Mouse (Mus musculus) right cerebral cortex, postnatal 14 days (tissue): ENCODE results near the gene Wnk1.
A peak's percentile ranks its signal among the peaks of the same experiment; 100 is the strongest.
"Not testable (repeated sequence)": the region's sequence is repeated elsewhere in the genome, so short reads cannot be mapped to it uniquely, and the experiment has no call there.

Source experiments
- DNase-seq: peaks from one replicate; pipeline ENCODE4 v3.0.0; 2022

Wnk1 gene

DNA sequence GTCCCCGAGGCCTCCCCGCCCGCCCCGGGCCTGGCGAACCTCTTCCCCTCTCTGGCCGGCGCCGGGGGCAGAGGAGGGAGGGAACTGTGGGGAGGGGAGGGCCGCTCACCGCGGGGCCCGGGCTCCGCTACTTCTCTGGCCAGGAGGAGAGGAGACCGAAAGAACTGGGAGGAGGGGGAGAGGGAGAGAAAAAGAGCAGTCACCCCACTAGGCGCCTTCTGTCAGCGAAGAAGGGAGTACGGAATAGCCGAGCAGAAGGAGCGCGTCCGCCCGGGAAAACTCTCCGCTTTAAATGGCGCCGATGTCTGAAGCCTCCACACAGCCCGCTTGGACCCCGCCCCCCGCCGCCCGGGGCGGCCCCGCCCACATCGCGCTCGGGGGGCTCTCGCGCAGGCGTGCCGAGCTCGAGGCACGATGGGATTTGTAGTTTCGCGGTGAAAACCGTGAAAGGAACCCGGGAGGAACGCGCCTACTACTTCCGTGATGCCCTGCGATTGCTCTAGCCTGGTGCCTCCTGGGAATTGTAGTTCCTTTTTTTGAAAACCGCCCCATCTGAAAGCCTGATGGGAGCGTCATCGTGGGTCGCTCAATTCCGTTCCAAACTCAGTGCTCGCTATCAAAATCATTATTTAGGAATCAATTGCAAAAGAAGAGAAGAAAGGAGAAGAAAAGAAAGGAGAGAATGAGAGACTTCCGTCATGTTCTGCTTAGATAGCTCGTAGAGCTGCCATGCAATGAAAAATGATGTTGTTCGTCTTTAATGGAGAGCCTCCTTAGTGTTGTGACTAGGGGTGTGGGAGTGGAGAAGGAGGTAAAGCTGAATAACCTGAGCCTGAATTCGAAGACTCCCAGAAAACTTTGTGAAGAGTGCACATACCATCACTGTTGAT is at the start of gene Wnk1:
Wnk1 (minus strand) TSS at position 307 of the 890 bp plus-strand sequence.
- peak; percentile 96 for DNase-seq

- DNase-seq = not testable (repeated sequence)
These were observed 48.6 kb upstream of the Wnk1 start for GRCm38 (mm10) chr6:120087041-120087440.

DNA sequence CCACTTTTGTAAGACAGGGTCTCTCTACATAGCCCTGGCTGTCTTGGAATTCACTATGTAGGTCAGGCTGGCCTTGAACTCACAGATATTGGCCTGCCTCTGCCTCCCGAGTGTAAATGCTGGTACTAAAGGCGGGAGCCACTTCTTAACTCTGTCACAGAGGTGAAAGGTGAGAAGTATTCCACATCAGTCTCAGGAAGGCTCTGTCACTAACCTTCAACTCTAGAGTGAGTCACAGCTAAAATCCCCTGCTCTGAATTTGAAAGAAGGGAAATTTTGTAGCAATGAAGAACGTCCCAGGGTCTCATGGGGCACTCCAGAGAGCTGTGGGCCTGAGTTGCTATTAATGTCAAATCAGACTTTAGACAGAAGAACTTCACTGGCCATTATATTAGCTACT is 47.4 kb upstream of the Wnk1 start:
- DNase-seq = no peak

GRCm38 (mm10) chr6:120084983-120085382 is 46.5 kb upstream of the Wnk1 start:
- no peak for DNase-seq

DNA sequence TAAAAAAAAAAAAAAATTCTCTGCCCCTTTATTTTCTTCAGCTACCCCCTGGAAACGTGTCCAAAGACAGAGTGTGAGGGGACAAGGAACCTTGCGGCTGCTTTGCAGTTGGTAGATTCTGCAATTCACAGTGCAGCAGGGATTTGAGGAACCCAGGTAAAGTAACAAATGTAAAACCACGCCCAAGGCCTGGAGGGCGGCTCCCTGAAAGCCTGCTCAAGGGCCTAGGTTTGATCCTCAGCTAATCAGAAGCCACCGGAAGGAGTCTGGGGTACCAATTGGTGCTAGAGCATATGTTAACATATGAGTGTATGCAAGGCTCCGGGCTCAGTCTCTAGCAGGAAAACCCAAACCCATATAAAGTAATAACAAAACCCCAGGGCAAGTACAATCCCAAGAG is 45.0 kb upstream of the Wnk1 start:
- no peak for DNase-seq

DNA sequence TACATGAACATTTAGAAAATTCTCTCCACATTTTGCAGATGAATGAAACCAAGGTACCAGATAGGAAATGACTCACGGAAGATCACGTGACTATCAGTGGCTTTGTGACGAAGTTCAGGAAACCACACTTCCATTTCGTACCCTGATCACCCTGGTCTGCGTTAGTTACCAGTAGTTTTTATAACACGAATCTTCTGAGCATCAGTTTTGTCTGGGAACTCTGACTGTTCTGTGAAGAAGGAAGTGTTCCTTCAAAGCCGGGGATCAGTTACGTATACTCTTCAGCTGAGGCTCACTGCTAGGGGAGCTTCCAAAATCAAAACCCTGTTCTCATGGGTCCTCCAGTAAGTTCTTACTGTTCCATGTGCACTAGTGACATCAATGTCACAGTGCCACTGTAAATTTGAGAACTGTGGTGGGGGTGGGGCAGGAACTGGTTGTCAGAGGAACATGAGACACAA is 44.5 kb upstream of the Wnk1 start:
- DNase-seq = no peak

GRCm38 (mm10) chr6:120082251-120082950 is 43.9 kb upstream of the Wnk1 start:
- DNase-seq = no peak

- no peak for DNase-seq
These were observed 43.0 kb upstream of the Wnk1 start for GRCm38 (mm10) chr6:120081516-120081915.

DNA sequence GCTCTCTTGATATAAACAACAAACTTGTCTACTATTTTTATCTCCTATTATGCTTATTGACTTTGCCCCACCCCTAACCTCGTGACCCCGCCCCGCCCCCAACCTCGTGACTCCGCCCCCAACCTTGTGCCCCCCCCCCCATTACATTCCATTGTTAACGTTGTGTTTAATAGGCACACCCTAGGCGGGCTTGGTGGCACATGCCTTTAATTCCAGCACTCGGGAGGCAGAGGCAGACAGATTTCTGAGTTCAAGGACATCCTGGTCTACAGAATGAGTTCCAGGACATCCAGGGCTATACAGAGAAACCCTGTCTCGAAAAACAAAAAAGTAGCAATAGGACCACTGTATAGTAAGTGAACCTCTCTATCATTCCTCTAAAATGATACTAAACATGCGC is 41.1 kb upstream of the Wnk1 start:
- no peak for DNase-seq

DNA sequence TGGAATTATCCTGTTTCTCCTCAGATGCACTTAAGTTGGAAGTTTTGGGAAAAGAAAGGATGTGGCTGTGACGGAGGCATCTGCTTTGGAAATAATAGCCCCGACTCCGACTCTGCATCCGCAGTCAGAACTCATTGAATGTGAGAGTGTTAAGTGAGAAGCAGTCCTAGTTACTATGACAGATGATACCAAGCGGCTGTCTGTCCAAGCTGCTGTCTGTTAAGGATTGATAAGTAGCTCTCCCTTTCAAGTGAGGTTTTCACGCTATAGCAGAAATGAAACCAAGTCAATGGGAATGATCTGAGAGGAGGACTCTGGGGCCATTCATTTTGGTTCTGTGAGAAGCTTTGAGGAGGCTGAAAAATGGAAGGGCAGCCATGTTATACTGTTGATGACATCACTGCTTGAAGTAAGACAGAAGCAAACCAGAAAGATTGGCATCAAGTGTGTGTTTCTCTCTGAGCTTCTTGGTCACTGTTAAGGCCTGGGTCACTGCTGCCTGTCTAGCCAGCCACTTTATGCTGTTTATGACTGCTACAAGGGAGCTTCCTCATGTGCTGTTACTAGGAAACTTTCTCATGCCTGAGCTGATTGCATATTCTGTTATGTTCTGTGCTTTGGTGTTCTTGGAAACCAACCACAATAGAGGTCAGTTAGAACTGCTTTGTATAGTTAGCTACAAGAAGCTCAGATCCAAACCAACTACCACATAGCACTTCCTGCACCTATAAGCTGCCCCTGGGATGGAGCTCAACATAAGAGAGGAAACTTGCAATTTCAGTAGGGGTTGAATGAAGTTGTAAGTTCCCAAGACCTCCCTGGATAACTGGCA is 38.4 kb upstream of the Wnk1 start:
- no peak for DNase-seq

DNA sequence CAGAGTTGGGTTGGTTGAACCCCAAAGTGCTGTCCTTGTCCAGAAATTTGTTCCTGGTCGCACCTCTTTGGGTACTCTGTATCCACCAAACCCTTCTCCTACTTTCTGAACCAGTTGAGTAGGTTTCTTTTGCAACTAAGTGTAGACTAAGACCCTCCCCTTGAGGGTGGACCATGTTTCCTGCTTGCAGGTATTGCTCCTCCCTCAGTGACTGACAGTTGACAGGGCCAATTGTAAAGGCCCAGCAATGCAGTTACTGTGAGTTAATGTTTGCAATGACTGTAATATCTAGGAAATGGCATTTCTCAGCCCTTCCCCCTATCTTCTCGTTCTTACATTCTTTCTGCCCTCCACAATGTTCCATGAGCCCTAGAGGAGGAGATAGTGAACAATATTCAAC is 34.2 kb upstream of the Wnk1 start:
- no peak for DNase-seq

DNA sequence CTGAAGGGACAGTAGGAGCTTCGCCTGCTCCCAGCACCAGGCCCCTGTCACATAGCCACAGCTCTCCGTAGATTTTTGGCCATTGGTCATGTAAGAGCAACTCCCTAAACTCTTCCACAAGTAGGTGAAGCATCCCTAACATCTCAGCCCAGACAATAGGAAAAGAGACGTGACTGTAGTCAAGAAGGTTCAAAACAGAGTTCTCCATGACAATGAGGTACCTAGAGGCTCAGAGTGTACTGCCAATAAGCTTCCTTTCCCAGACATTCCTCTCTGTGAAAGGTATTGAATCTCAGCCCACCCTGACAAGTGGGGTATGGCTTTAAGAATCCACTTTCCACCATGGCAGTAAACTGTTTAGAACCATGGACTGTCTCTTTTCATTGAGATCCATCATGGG is 31.1 kb upstream of the Wnk1 start:
- no peak for DNase-seq

DNA sequence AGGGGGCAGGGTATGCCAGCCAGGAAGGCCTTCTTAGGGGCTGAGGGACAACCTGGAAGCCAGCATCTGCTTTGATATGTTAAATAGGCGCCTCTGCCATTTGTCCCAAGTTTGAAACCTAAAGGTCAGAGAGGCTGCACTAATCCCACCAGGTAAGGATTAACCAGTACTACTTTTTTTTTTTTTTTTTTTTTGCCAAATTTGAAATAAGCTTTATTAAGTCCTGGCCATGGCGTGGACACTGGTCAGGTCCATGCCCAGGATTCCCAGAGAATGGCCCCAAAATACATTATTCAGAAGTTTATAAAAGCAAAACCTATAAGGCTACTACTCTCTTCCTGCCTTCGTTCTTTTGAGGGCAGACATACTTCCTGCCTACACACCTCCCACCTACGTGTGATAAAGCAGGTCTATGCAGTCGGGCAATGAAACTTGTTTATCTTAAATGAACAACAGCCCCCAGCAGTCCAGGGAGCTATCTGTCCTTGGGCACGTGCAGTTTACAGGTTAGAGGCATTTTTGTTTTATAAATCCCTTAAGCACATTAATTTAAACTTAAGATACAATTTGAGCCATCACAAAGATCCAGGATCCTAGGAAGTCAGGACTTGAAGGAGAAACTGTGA is 27.2 kb upstream of the Wnk1 start:
- no peak for DNase-seq

- DNase-seq = no peak
These were observed 26.2 kb upstream of the Wnk1 start for GRCm38 (mm10) chr6:120064627-120065026.

DNA sequence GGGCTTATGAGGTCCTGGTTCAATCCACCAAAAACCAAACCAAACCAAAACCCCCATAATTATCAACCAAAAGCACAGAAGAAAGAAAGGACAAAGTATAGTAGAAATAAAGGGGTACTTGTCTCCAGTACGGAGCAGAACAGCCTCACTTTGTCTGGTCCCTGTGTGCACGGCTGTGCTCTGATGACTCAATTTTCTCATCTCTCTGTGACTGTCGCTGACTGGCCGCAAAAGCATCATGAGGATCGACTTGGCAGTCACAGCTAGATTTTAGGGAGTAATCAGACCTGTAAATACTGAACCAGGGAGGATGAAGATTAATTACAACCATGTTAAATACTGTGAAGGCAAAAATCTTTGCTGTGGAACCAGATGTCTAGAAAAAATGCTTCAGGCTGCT is 24.5 kb upstream of the Wnk1 start:
- DNase-seq = no peak

DNA sequence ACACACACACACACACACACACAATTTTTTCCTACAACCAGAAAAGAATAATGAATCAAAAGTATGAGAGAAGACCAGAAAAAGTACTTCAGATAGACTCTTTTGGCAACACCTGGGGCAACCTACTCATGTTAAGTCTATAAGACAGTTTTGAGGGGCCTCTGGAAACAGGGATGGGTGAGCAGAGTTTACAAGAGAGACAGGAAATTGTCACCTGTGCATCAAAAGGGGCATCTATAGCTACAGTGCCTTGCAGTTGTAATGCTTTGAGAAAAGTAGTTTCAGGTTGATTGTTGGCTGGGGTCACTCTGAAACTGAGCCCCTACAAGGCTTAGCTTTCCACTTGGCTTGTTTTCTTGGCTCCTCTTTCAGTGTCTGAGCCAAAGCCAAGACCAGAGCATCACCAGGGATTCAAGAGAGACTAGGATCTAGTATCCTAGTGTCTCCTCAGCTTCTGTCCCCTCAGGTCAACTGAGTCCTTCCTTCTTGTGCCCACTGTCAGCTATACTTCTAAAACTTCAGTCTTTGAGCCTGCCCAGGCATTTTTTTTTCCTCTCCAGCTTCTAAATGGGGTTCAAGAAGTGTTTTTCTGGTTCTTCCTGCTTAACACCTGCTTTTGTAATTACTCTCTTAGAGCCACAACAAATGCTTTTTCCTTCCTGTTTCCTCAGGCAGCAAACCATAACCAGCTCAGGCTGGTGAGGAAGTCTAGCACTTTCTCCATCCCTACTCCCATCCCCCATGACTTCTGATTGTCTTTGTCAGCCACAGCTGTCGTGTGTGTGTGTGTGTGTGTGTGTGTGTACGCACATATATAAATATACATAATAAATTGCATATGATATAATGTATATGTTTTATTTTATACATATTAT is 17.4 kb upstream of the Wnk1 start:
- no peak for DNase-seq

- DNase-seq = no peak
These were observed 15.9 kb upstream of the Wnk1 start for GRCm38 (mm10) chr6:120054412-120054811.

- DNase-seq = no peak
These were observed 9.3 kb upstream of the Wnk1 start for GRCm38 (mm10) chr6:120047705-120048292.

DNA sequence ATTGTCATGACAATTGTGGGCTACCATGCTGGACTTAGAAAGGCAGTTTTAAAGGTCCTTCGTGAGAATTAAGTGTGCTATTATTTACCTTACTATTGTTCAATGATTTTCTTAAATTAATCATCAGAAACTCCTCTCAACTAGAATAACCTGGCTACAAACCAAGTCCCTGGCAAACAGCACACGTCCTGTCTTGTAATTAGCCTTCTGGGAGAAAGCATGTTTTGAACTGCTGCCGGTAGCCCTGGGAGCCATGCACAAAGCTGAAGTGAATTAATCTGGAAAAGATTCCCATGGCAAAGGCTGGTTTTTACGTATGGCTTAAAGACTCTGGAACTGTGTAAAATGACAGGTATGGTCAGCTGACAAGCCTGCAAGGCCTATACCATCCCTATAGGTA is 6.9 kb upstream of the Wnk1 start:
- DNase-seq = no peak

DNA sequence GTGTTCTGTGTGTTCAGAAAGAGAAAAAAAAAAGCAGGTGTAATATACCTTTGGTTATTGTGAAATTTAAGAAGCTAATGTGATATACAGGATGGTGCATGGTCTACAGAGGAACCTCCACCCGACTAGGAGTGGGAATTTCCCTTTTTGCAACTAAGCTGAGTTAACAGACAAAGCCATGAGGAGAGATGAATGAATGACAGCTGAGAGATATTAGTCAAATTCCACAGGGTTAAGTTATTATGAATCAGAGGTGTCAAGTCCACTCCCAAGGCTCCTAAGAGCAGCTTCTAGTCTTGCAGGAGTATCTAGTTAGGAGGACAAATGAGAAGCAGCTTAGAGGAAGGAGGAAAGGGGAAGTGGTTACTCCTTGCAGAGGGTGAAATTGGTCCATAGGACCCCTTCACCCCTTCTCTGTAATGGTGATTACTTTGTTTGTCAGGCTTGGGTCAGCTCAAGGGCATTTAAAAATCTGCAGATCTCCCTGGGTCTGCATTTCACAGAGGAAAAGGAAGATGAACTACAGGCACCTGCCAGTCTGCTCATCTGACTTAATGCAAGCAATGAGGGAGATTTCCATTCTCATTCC is 4.3 kb upstream of the Wnk1 start:
- no peak for DNase-seq

DNA sequence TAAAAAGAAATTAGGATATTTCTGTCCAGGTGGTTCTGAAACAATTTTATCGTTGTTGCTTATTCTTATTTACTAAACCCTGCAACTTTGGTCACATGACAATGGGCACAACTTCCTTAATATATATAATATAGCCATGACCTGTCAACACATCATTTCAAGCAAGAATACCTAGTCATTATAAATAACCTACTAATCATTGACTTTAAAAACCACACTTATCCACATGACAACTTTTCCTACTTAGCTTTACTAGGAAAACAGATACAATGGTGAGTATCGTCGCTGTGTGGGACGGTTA is 2.0 kb upstream of the Wnk1 start:
- no peak for DNase-seq
